Mouse (Mus musculus): ENCODE results near the gene Jak1.

DNA sequence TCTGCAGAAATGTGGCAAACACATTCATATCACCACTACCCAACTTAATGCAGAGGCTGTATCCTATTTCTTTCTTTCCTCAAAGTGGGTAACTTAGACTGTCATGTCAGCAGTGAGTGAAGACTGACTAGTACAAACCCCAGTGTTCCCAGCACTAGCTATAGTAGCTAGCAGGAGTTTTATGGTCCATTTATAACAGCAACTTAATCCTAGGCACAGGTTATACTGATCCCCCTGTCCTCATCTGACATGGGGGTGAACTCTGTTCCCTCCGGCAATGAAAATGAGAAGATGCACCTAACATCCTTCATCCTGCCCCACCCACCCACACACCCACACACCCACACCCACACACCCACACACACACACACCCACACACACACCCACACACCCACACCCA lies 30.3 kb downstream of the Jak1 start:
- TF ChIP-seq CTCF (IDR thresholded peaks at IDR 0.05; ENCODE audit: borderline replicate concordance, control insufficient read depth, extremely low read depth, insufficient read depth, low read length, poor library complexity) (no peak), POLR2A (IDR thresholded peaks at IDR 0.05; ENCODE audit: control insufficient read depth, extremely low read depth, insufficient read depth, low read length, poor library complexity) (no peak)

Data from thymus, adult 2 months (tissue).